Mouse (Mus musculus) heart, embryonic 13.5 days (tissue): ENCODE measurements around the gene Sdf2. TPM values are rescaled to one million over a fixed set of nuclear protein-coding genes. Genes with fewer than 3 reads are reported as not detected.
"Not testable (repeated sequence)": the region's sequence is repeated elsewhere in the genome, so short reads cannot be mapped to it uniquely, and the experiment has no call there.

ENCODE experiments used
- ATAC-seq: fragments of 200-750 bp; cut with Nextera tagmentation; 2 replicates; pipeline ENCODE4 v1.8.0; 2017; ENCODE audit warnings: moderate TSS enrichment; ENCODE audit not compliant: insufficient number of reproducible peaks, low FRiP score, low TSS enrichment; ENCODE audit errors: extremely low read depth
- H3K27ac ChIP-seq: fragments of 300-500 bp; sonication (generic); replicated peaks from 2 replicates; pipeline ENCODE4 v1.5.1; 2015; ENCODE audit warnings: moderate library complexity, mild to moderate bottlenecking, inconsistent platforms
- H3K27me3 ChIP-seq: fragments of 300-500 bp; sonication (generic); replicated peaks from 2 replicates; pipeline ENCODE4 v1.6.1; 2015; ENCODE audit warnings: mild to moderate bottlenecking, inconsistent platforms
- H3K36me3 ChIP-seq: fragments of 300-500 bp; sonication (generic); 2 replicates; pipeline ENCODE4 v1.6.1; 2015; ENCODE audit warnings: mild to moderate bottlenecking, inconsistent platforms
- H3K4me1 ChIP-seq: fragments of 300-500 bp; sonication (generic); 2 replicates; pipeline ENCODE4 v1.6.1; 2015; ENCODE audit warnings: inconsistent platforms
- H3K4me2 ChIP-seq: fragments of 300-500 bp; sonication (generic); 2 replicates; pipeline ENCODE4 v1.6.1; 2015; ENCODE audit warnings: inconsistent platforms, mild to moderate bottlenecking, moderate library complexity
- H3K4me3 ChIP-seq: fragments of 300-500 bp; sonication (generic); 2 replicates; pipeline ENCODE4 v1.5.1; 2015; ENCODE audit warnings: moderate library complexity, mild to moderate bottlenecking, inconsistent platforms
- H3K9ac ChIP-seq: fragments of 300-500 bp; sonication (generic); 2 replicates; pipeline ENCODE4 v1.6.1; 2015; ENCODE audit warnings: inconsistent platforms, mild to moderate bottlenecking, moderate library complexity
- H3K9me3 ChIP-seq: fragments of 300-500 bp; sonication (generic); 2 replicates; pipeline ENCODE4 v1.6.1; 2016; ENCODE audit warnings: inconsistent platforms
- WGBS: fragments of 180-500 bp; shearing (Covaris S2); methylation state at CpG from one replicate; pipeline ENCODE4 v1.1.7; 2015; ENCODE audit warnings: mixed read lengths; 5-methylcytosine and 5-hydroxymethylcytosine counted together
- polyA plus RNA-seq: library from polyadenylated mRNA; unstranded; fragments of >200 nt; fragmentation: Nextera tagmentation; extraction: Ambion mirVana; gene quantifications from 2 replicates; pipeline ENCODE4 v1.2.1, GENCODE M21; 2015

Gene Sdf2
- polyA plus RNA-seq, 1 experiment from 2014 or later: 54.1 TPM

GRCm38 (mm10) chr11:78265571-78265970, 20.0 kb downstream of the Sdf2 start:
- WGBS: 87% methylated on average over 6 of the region's 6 CpGs
- no peak overlapping the region for H3K4me3 ChIP-seq
- H3K9ac ChIP-seq: no peak overlapping the region
- no peak for ATAC-seq
- peaks cover 15% of the 10 kb centered on the region for H3K4me1 ChIP-seq
- no peaks in the 10 kb centered on the region for H3K9me3 ChIP-seq
- peaks cover 74% of the 10 kb centered on the region for H3K36me3 ChIP-seq
- H3K27ac ChIP-seq: no peak overlapping the region
- H3K4me2 ChIP-seq: no peak overlapping the region
- peaks cover 3% of the 10 kb centered on the region; the same call in 1 of the 2 replicates for H3K27me3 ChIP-seq

GRCm38 (mm10) chr11:78271986-78272385, 26.4 kb downstream of the Sdf2 start:
- no peak overlapping the region for H3K4me3 ChIP-seq
- H3K36me3 ChIP-seq: peaks cover 97% of the 10 kb centered on the region
- no peaks in the 10 kb centered on the region for H3K9me3 ChIP-seq
- no peaks in the 10 kb centered on the region for H3K27me3 ChIP-seq
- no peak overlapping the region for H3K9ac ChIP-seq
- ATAC-seq: no peak
- H3K27ac ChIP-seq: no peak overlapping the region
- no peaks in the 10 kb centered on the region for H3K4me1 ChIP-seq
- 84% methylated on average over 13 of the region's 13 CpGs for WGBS
- no peak overlapping the region for H3K4me2 ChIP-seq

GRCm38 (mm10) chr11:78275596-78275995, 30.1 kb downstream of the Sdf2 start:
- no peak overlapping the region for H3K9ac ChIP-seq
- H3K9me3 ChIP-seq: no peaks in the 10 kb centered on the region
- no peak overlapping the region for H3K4me2 ChIP-seq
- peaks cover 99% of the 10 kb centered on the region for H3K36me3 ChIP-seq
- ATAC-seq: no peak
- H3K4me3 ChIP-seq: no peak overlapping the region
- 94% methylated on average over 1 of the region's 1 CpGs for whole genome bisulfite sequencing
- H3K27me3 ChIP-seq: no peaks in the 10 kb centered on the region
- H3K4me1 ChIP-seq: no peaks in the 10 kb centered on the region
- H3K27ac ChIP-seq: no peak overlapping the region

- not testable (repeated sequence) for H3K9ac ChIP-seq, H3K27me3 ChIP-seq, ATAC-seq, H3K4me1 ChIP-seq, H3K27ac ChIP-seq, H3K4me2 ChIP-seq, H3K4me3 ChIP-seq, H3K9me3 ChIP-seq
- 97% methylated on average over 4 of the region's 4 CpGs for WGBS
- peaks cover 100% of the 10 kb centered on the region for H3K36me3 ChIP-seq
These were observed 30.6 kb downstream of the Sdf2 start for GRCm38 (mm10) chr11:78276169-78276568.

- no peaks in the 10 kb centered on the region for H3K4me1 ChIP-seq
- H3K4me2 ChIP-seq: no peak overlapping the region
- H3K9ac ChIP-seq: no peak overlapping the region
- no peak overlapping the region for H3K27ac ChIP-seq
- no peak overlapping the region for H3K4me3 ChIP-seq
- peaks cover 100% of the 10 kb centered on the region for H3K36me3 ChIP-seq
- WGBS: 76% methylated on average over 7 of the region's 7 CpGs
- ATAC-seq: no peak
- H3K27me3 ChIP-seq: no peaks in the 10 kb centered on the region
- H3K9me3 ChIP-seq: no peaks in the 10 kb centered on the region
These were observed 33.3 kb downstream of the Sdf2 start for GRCm38 (mm10) chr11:78278853-78279252.

- ATAC-seq: no peak
- 89% methylated on average over 4 of the region's 4 CpGs for WGBS
These were observed 34.0 kb downstream of the Sdf2 start for GRCm38 (mm10) chr11:78279586-78279985.

GRCm38 (mm10) chr11:78289146-78289763, 43.7 kb downstream of the Sdf2 start:
- H3K4me1 ChIP-seq: no peaks in the 10 kb centered on the region
- no peak overlapping the region for H3K4me2 ChIP-seq
- H3K27ac ChIP-seq: no peak overlapping the region
- H3K9me3 ChIP-seq: no peaks in the 10 kb centered on the region
- H3K4me3 ChIP-seq: no peak overlapping the region
- no peak overlapping the region for H3K9ac ChIP-seq
- no peak for ATAC-seq
- peaks cover 89% of the 10 kb centered on the region for H3K36me3 ChIP-seq
- WGBS: 87% methylated on average over 7 of the region's 7 CpGs
- H3K27me3 ChIP-seq: no peaks in the 10 kb centered on the region

More at GRCm38 (mm10) chr11:78279586-78279985, 34.0 kb downstream of the Sdf2 start:
- H3K4me1 ChIP-seq: no peaks in the 10 kb centered on the region
- no peak overlapping the region for H3K27ac ChIP-seq
- peaks cover 100% of the 10 kb centered on the region for H3K36me3 ChIP-seq
- no peaks in the 10 kb centered on the region for H3K27me3 ChIP-seq
- H3K4me2 ChIP-seq: no peak overlapping the region
- H3K9ac ChIP-seq: no peak overlapping the region
- no peaks in the 10 kb centered on the region for H3K9me3 ChIP-seq
- no peak overlapping the region for H3K4me3 ChIP-seq

GRCm38 (mm10) chr11:78290654-78291053, 45.1 kb downstream of the Sdf2 start, which contains the start of gene BC030499:
BC030499 (plus strand) TSS chr11:78290841.
- Histone ChIP-seq H3K4me1 (no peaks in the 10 kb centered on the region), H3K4me3 (no peak within 1 kb of the TSS), H3K27ac (no peak within 1 kb of the TSS), H3K36me3 (peaks cover 77% of the 10 kb centered on the region), H3K9ac (no peak within 1 kb of the TSS), H3K27me3 (no peaks in the 10 kb centered on the region), H3K9me3 (no peaks in the 10 kb centered on the region), H3K4me2 (no peak within 1 kb of the TSS)
- WGBS: 86% methylated on average over 4 of the region's 4 CpGs
- no peak for ATAC-seq

- Histone ChIP-seq H3K27ac (no peak overlapping the region), H3K9ac (no peak overlapping the region), H3K36me3 (peaks cover 39% of the 10 kb centered on the region), H3K4me1 (no peaks in the 10 kb centered on the region), H3K4me2 (no peak overlapping the region), H3K27me3 (no peaks in the 10 kb centered on the region), H3K4me3 (no peak overlapping the region), H3K9me3 (no peaks in the 10 kb centered on the region)
- no peak for ATAC-seq
- WGBS: 89% methylated on average over 6 of the region's 6 CpGs
These were observed 49.0 kb downstream of the Sdf2 start for GRCm38 (mm10) chr11:78294585-78294984.

- no peak for ATAC-seq
- 60% methylated on average over 7 of the region's 7 CpGs for WGBS
- Histone ChIP-seq H3K9me3 (no peaks in the 10 kb centered on the region), H3K4me1 (peaks cover 28% of the 10 kb centered on the region), H3K27me3 (no peaks in the 10 kb centered on the region), H3K4me2 (peak overlapping the region; percentile 92), H3K27ac (peak overlapping the region; percentile 80), H3K4me3 (peak overlapping the region; percentile 86), H3K9ac (peak overlapping the region; percentile 92), H3K36me3 (peaks cover 28% of the 10 kb centered on the region)
These were observed 55.4 kb downstream of the Sdf2 start for GRCm38 (mm10) chr11:78300917-78301316.

- H3K9me3 ChIP-seq: no peaks in the 10 kb centered on the region
- H3K4me2 ChIP-seq: peak within 1 kb of the TSS; percentile 92
- no peaks in the 10 kb centered on the region for H3K27me3 ChIP-seq
- peaks cover 33% of the 10 kb centered on the region for H3K4me1 ChIP-seq
- H3K9ac ChIP-seq: peak within 1 kb of the TSS; percentile 92
- H3K27ac ChIP-seq: peak within 1 kb of the TSS; percentile 80
- H3K36me3 ChIP-seq: peaks cover 34% of the 10 kb centered on the region
- ATAC-seq: peak; percentile 94
- WGBS: under 1% methylated on average over 49 of the region's 49 CpGs
- H3K4me3 ChIP-seq: peak within 1 kb of the TSS; percentile 86
These were observed 56.0 kb downstream of the Sdf2 start, which contains the start of gene Spag5 for GRCm38 (mm10) chr11:78301357-78302084. Spag5 (plus strand) TSS chr11:78301529.
